8 mouse cellular contexts compared by ENCODE assay signal in genomic region chr8:121850821-121851470, GRCm38 (mm10). TPM values are rescaled to one million over a fixed set of nuclear protein-coding genes. Genes with fewer than 3 reads are reported as not detected.
DNase-seq lines count a peak whose midpoint lies in the region; ATAC-seq lines count a peak whose summit lies in the region.

No protein-coding gene starts in this region.

- ATAC-seq in hindbrain, embryonic 14.5 days (ENCODE audit: low FRiP score) = peak; percentile 76

- no peak overlapping the region for H3K4me3 ChIP-seq in hindbrain, embryonic 14.5 days (replicated peaks; ENCODE audit: low read length)

- no peaks in the 10 kb centered on the region for H3K9me3 ChIP-seq in hindbrain, embryonic 14.5 days (ENCODE audit: control insufficient read depth, low read length)

- peak overlapping the region; percentile 43 for H3K4me2 ChIP-seq in hindbrain, embryonic 14.5 days (replicated peaks)

- peak overlapping the region; percentile 42 for H3K9ac ChIP-seq in hindbrain, embryonic 14.5 days

- WGBS in hindbrain, embryonic 14.5 days = 5% methylated on average over 24 of the region's 24 CpGs

- no peak overlapping the region for H3K27ac ChIP-seq in hindbrain, embryonic 14.5 days

- 0 out of 2 replicates have a peak, but pooled peaks cover 3% of the 10 kb centered on the region for H3K27me3 ChIP-seq in hindbrain, embryonic 14.5 days (ENCODE audit: control insufficient read depth, insufficient read depth, low read length)

- no peaks in the 10 kb centered on the region for H3K36me3 ChIP-seq in hindbrain, embryonic 14.5 days (replicated peaks; ENCODE audit: control insufficient read depth, insufficient read depth)

- H3K4me1 ChIP-seq in hindbrain, embryonic 14.5 days (replicated peaks; ENCODE audit: control insufficient read depth, insufficient read depth, low read length) = peaks cover 4% of the 10 kb centered on the region; the same call in 1 of the 2 replicates

- DNase-seq in NIH3T3 (ENCODE audit: low read depth) = peak; percentile 99
- DNase-seq in cerebellum, postnatal 10 days = peak; percentile 99 to 100
- peak; percentile 93 to 99 for DNase-seq in frontal cortex, postnatal 14 days (ENCODE audit: low spot score in 2 of 2)
- peak; percentile 99 for DNase-seq in hindbrain, embryonic 14.5 days (ENCODE audit: low spot score)
- DNase-seq in layer of hippocampus, postnatal 36 days = peak; percentile 94 to 97
- DNase-seq in lung, postnatal 36 days = peak; percentile 98
- peak; percentile 96 for DNase-seq in retina, postnatal 1 day
- DNase-seq in urinary bladder, adult 18-20 months (ENCODE audit: low spot score in 2 of 2) = peak; percentile 91 to 97

RNA-seq across cellular contexts. Expression of gene Klhdc4, which starts 21.6 kb away (rescaled TPM):
- polyA plus RNA-seq in hindbrain, embryonic 14.5 days (2014; fragmentation: Nextera tagmentation; extraction: Ambion mirVana) = 40.6 and 41.3 TPM in 2 replicates
- total RNA-seq in layer of hippocampus, postnatal 36 days (2021) = 10 to 100 TPM; 27.7 to 28.0 TPM

RNA-seq across cellular contexts. Expression of gene Slc7a5, which starts 56.5 kb away (rescaled TPM):
- polyA plus RNA-seq in hindbrain, embryonic 14.5 days (2014; fragmentation: Nextera tagmentation; extraction: Ambion mirVana) = 57.3 and 65.0 TPM in 2 replicates
- 10 to 100 TPM; 60.2 to 70.4 TPM for total RNA-seq in layer of hippocampus, postnatal 36 days (2021)
